Mouse (Mus musculus) left cerebral cortex, postnatal 14 days (tissue): Measurements from ENCODE around the gene Rbm5. TPM values are rescaled to one million over a fixed set of nuclear protein-coding genes. Genes with fewer than 3 reads are reported as not detected.

ENCODE experiments used
- DNase-seq, 2 experiments: peaks; one replicate each; pipeline ENCODE4 v3.0.0; 2021 to 2022; ENCODE audit warnings: low spot score in 2 of 2, mixed read lengths in 1 of 2
- intact Hi-C: fragments of 180-260 bp; cut with DNase I; formaldehyde crosslinking; loops from one replicate; pipeline ENCODE4 v1.15.1; 2025
- total RNA-seq, 2 experiments: library from RNA; stranded (reverse); gene quantifications; 2 replicates each; pipeline ENCODE4 v1.2.3; 2021

The Rbm5 gene
- total RNA-seq, 2 experiments from 2014 or later = 147 to 166 TPM

GRCm38 (mm10) chr9:107735356-107736184, 35.2 kb downstream of the Rbm5 start:
- intact Hi-C loops = loop anchor here (5.0 kb wide), 1 partner anchor 133 kb away; no protein-coding TSS in a partner anchor
- peak in 1 of 2 experiments; percentile 37 for DNase-seq

DNA sequence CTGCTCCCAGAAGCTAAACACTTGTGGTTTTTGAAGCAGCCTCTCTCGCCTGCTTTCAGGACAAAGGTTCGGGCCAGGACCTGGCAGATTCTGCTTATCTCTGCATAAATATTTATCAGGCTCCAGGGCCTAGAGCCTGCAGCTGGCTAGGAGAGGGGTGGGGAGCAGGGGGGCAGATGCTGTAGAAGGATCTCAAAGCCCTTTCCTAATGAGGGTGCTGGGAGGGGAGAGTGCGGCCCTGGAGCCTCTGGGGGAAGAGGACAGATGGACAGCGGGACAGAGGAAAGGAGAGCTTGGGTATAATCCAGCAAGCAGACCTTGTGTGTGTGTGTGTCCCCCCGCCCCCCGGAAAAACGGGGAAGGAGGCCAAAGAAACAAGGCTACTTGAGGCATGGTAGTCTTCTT, 36.2 kb downstream of the Rbm5 start:
- intact Hi-C loops = loop anchor here (5.0 kb wide), 1 partner anchor 87 kb away; no protein-coding TSS in a partner anchor
- DNase-seq = no peak

- DNase-seq = no peak
- intact Hi-C loops = loop anchor here (5.0 kb wide), 1 partner anchor 82 kb away; no protein-coding TSS in a partner anchor
Measured at GRCm38 (mm10) chr9:107729709-107730108, 41.1 kb downstream of the Rbm5 start.

DNA sequence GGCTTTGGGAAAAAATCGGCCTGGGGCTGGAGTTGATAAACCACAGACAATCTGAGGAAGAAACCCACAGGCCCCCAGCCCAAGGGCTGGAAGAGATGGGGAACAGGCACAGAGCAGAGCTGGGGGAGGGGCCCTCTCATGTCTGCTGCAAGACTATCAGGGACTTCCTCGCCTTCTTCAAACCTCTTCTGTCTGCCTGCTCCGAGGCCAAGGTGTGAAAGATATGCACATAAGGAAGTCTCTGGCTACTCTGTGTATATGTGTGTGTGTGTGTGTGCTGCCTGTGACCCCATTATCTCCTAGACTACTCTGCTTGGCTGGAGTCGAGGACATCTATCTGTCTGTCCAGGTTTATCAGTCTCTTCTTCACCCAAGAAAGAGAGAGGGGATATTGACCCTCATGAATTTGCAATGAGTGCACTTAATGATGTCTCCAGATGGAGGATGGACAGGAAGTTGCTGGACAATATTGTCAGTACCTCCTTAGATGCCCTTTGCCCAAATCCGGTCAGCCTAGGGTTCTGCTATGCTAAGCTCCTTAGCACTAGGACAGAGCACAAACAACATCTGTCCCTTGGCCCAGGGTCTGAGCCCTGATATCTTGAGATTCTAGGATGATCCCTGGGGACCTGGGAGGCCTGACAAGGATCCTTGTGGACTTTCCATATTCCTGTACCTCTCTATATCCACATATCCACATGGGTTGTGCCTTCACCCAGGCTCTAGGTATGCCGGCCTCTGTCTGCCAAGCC, 41.7 kb downstream of the Rbm5 start:
- no peak for DNase-seq
- intact Hi-C loops = no loop called here

- no peak for DNase-seq
- intact Hi-C loops = no loop called here
Measured at GRCm38 (mm10) chr9:107727041-107727440, 43.8 kb downstream of the Rbm5 start.

GRCm38 (mm10) chr9:107724796-107725195, 46.0 kb downstream of the Rbm5 start:
- intact Hi-C loops = no loop called here
- DNase-seq = no peak

- intact Hi-C loops = no loop called here
- DNase-seq = no peak
Measured at GRCm38 (mm10) chr9:107723794-107724531, 46.8 kb downstream of the Rbm5 start.

GRCm38 (mm10) chr9:107723292-107723691, 47.5 kb downstream of the Rbm5 start:
- no peak for DNase-seq
- intact Hi-C loops = no loop called here

DNA sequence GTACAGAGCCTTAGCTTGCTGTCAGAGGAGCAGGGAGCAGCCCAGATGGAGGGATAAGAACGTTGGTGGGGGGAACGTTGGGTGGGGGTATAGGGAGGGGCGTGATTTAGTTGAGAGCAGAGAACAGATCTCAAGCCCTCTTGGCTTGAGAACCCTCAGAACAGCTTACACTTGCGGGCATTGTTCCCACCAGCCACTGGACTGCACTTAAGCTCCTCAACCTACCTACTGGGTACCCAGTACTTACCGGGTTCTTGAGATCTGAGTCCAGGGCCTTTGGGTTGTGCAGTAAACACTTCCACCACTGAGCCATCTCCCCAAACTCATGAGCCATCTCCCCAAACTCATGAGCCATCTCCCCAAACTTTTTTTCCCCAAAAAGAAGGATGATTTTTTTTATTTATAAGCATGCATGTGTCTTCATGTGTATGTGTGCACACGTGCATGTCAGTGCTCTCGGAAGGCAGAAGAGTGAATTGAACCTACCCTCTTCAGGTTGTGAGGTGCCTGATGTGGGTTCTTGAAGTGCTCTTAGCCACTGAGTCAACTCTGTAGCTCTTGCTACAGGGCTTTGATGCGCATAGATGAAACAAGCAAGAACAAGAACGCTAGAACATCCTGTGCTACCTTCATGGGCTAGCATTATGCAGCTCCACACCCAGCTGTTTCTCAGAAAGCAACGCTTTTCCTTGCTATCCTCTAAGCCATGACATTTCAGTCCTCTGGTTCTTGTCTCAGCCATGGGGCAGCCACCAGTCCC, 51.8 kb downstream of the Rbm5 start:
- no peak for DNase-seq
- intact Hi-C loops = no loop called here

GRCm38 (mm10) chr9:107716951-107717350, 53.8 kb downstream of the Rbm5 start:
- intact Hi-C loops = no loop called here
- DNase-seq = no peak

DNA sequence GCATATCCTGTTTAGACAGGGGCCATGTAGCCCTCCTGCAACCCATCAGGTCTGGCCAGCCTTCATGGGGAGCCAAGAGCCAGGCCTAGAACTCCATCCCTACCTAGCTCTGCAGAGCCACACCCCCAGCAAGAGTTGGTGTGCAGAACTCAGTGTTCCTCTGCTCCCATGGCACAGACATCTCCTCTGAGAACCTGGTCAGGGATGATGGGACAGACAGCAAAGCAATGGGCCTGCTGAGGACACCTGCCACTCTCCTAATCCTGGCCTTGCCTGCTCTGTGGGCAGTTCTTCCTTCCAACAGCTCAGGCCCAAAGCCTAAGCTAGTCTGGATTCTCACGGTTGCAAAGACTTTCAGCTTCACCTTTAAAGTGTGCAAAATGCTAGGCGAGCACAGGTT, 55.2 kb downstream of the Rbm5 start:
- intact Hi-C loops = no loop called here
- no peak for DNase-seq

GRCm38 (mm10) chr9:107714221-107714952, 56.4 kb downstream of the Rbm5 start:
- DNase-seq = no peak
- intact Hi-C loops = no loop called here

DNA sequence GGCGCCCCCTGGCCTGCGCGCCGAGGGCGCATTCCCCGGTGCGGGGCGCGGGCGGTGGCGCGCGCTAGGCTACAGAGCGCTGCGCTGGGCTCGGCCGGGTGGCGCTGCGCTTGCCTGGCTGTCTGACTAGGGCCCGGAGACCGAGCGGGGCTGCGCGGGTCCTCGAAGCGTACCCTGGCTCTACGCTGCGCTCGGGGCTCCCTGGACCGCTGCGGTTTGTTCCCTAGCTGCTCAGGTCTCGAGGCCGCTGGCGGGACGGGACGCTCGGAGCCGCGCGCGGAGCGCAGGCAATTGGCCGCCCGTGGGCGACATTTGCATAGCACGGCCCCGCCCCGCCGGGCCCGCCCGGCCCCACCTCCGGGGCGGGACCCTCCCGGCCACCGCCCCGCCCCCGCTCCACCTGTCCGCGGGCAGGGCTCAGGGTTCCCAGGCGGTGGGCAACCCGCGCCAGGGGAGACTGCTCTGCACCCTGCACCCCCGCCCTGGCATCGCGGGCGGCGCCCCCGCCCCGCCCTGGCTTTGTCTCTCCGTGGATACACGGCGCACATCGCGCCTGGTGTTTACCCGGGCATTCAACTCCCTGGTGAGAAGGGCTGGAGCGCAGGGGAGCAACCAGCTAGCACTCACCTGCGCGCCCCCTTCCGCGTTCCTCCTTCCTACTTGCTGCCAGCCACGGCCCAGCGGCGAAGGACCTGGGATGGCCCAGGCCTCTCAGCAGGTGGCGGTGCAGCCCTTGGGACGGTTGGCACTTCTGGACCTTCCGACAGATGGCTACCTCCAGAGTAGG, 60.9 kb downstream of the Rbm5 start, which contains the start of gene Sema3f:
Sema3f (minus strand) TSS at position 779 of the 787 bp plus-strand sequence.
- intact Hi-C loops = no loop called here
- DNase-seq = peak; percentile 47 to 67

- DNase-seq = no peak
- intact Hi-C loops = no loop called here
Measured at GRCm38 (mm10) chr9:107709096-107709696, 61.6 kb downstream of the Rbm5 start.

DNA sequence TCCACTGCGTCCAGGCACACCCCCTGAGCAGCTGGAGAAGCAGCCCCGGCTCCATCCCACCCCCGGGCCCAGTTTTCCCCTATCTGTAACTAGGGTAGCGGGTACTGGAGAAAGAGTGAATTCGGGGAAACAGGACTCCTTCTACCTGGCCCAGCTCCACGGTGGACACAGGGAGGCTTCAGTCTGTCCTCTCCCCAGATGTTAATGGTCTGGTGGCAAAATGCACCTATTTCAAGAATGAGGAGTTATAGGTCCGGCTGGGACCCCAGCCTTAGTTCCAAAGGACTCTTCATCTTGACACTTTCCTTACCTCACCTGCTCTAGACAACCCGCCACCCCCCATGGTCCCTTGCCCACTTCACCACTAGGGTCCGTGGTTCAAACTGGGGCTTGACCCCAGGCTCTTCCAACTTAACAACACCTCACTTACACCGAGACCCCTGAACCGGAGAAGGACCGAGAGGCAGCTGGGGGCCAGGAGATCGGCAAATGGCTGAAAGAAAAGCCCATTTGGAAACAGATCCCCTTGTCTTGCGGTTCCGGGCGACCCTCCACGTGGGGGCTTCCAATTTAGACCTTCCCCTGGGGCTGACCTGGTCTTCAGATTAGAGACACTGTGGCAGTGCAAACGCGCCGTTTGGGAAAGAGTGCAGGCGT, 62.2 kb downstream of the Rbm5 start:
- intact Hi-C loops = no loop called here
- DNase-seq = no peak

GRCm38 (mm10) chr9:107707701-107708438, 62.9 kb downstream of the Rbm5 start:
- intact Hi-C loops = no loop called here
- peak in 1 of 2 experiments; percentile 25 for DNase-seq
